Mouse (Mus musculus): ENCODE measurements around the gene Pdf.

Pdf gene

DNA sequence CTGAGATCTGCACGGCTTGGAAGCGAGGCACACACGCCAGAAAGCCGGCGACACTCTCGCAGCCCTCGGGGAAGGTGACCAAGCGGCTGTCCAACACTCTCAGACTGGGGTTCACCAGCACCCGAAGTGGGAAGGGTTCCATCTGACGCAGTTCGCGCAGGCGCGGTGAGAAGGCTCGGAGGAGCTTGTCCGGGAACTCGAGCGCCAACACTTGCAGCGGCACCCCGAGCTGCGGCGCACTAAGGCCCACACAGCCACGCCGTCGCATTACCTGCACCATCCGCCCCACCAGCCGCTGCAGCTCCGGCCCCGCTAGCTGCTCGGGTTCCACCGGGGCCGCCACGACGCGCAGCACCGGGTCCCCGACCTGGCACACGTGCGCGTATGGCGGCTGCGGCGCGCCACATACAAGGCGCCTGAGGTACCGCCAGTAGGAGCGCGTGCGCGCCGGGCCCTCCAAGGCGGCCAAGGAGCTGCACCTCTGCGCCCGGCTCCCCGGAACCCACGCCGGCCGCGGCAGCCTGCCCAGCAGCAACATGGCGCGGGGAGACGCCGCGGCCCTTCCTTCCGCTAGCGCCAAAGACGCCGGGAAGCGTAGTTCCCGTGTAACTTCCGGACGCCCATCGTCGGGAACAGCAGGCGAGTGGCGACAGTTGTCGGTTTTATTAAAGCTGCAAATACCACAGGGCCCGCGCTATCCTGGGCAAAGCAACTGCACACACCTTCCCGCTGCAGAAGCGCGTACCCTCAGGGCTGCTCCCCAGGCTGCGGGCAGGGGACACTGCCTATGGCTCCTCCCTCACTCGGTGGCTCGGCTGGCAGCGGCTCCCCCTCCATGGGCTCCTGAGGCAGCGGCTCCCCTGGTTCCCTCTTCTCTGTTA is at the start of gene Pdf:
TSS of gene Pdf (minus strand) at position 554 of the 881 bp plus-strand sequence.
- TF ChIP-seq GATA4 (IDR thresholded peaks at IDR 0.05; ENCODE audit: insufficient replicate concordance, low read length): no peak; the same call in 1 of the 2 replicates

DNA sequence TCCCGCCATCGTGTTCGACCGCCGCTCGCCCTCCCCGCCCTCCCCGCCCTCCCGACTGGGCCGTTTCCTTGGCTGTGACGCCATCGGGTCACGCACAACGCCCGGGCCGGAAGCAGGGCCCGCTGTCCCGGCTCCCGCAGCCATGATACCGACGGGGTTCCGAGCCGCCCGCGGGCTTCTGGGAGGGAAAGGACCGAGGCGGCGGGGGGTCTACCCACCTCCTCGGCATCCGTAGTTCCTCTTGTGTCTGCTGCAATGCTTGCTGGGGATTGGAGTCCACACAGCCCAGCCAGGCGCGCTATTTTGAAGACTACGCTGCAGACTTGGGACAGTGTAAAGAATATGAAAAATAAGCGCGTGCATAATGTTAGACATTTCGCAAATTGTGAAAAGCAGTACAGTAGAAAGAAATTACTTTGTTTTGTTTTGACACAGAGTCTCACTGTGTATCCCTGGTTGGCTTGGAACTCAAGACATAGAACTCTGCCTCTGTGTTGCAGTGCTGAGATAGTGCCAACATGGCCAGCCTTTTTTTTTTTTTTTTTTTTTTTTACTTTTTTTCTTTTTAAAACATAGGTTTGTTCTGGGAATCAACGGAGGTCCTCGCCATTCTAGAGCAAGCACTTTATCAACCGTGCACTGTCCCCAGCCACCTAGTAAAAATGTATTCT is 48.1 kb upstream of the Pdf start, which contains the start of gene Terf2:
TSS of gene Terf2 (minus strand) at position 182 of the 671 bp plus-strand sequence.
- TF ChIP-seq GATA4 (IDR thresholded peaks at IDR 0.05; ENCODE audit: insufficient replicate concordance, low read length): peak; percentile 62; the same call in 1 of the 2 replicates

DNA sequence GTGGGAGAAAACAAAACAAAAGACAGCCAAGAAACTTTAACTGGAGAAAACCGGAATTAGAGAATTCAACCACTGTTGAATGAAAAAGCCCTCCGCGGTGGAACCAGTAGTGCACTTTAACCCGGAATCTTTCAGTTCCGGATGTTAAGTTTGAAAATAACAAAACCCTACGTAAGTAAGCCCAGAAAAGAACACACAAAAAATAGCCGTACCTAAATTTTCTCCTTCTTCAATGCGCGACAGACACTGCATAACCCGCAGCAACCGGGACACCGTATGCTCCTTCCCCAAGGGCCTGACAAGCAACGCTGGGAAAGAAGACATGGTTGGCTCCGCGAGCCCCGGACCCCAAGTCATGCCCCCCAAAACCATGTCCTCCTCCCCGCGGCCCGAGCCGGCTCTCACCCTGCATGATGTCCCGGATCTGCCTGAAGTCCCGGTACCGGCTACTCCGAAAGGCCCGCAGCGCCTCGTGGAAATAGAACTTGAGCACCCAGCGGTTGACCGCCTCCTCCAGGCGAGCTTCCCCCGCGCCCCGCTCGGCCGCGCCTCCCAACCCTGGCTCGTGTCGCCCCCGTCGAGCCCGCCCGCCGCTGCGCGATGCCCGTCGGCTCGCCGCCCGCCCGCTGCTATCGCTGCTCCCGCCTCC is 47.4 kb upstream of the Pdf start:
- TF ChIP-seq GATA4 (IDR thresholded peaks at IDR 0.05; ENCODE audit: insufficient replicate concordance, low read length): no peak

DNA sequence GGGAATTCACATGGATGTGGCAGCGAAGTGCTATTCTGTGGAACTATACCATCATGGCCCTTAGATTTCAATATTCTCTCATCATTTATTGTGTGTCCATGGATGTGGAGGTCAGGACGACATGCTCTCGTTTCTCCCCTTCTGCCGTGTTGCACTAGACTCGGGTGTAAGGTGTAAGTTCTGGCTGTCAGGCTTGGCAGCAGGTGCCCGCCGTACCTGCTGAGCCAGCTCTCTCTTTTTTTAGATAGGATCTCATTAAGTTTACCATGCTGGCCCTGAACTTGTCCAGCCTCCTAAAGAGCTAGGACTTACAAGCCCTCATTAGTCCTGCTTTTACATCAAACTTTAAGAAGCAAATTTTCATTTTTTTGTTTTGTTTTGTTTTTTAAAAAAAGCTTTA is 42.1 kb upstream of the Pdf start:
- TF ChIP-seq GATA4 (IDR thresholded peaks at IDR 0.05; ENCODE audit: insufficient replicate concordance, low read length): no peak

DNA sequence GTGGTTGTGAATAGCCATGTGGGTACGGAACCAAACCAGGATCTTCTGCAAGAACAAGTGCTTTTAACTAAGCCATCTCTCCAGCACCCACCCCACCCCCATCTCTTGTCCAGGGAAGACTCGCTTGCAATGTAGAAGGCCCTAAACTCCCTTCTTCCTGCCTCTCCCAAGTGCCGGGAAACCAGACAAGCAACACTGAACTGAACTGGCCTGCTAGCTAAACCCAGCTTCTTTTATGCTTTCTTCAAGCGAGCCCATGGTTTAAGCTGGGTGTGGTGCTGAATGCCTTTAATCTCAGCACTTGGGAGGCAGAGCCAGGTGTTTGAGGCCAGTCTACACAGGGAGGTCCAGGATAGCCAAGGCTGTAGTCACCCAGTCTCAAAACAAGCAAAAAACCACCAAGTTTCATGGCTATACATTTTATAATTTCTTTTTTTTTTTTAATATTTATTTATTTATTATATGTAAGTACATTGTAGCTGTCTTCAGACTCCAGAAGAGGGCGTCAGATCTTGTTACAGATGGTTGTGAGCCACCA is 40.2 kb upstream of the Pdf start:
- TF ChIP-seq GATA4 (IDR thresholded peaks at IDR 0.05; ENCODE audit: insufficient replicate concordance, low read length): no peak

DNA sequence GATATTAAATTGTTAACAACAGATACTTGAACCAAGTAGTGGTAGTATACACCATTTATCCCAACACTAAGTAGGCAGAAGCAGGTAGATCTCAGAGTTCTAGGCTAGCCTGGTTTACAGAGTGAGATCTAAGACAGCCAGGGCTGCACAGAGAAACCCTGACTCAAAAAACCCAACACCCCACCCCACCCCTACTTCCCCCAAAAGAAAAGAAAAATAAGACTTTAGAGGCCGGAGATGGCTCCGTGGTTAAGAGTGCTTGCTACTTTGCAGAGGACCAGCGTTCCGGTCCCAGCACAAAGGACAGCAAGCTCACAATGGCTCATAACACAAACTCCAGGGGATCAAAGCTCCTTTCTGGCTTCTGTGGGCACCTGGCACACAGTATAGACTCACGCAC is 37.6 kb upstream of the Pdf start:
- no peak for TF ChIP-seq GATA4 (IDR thresholded peaks at IDR 0.05; ENCODE audit: insufficient replicate concordance, low read length)

DNA sequence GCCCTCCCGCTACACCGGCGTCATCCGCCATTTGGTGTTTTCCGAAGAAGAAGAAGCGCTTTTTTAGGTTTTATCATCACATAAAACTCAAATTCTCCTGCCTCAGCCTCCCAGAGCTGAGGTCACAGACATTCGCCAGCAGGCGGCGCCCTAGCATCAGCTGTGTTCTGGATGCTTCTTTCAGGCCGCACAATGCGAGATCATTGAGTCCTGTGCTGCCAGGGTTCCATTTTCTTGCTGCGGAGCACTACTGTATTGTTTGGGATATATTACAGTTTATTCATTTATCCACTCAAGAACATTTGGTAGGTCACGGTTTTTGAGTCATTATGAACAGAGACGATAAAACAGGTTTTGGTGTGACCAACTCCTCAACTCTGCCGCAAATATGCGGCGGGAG is 36.9 kb upstream of the Pdf start:
- TF ChIP-seq GATA4 (IDR thresholded peaks at IDR 0.05; ENCODE audit: insufficient replicate concordance, low read length): no peak

DNA sequence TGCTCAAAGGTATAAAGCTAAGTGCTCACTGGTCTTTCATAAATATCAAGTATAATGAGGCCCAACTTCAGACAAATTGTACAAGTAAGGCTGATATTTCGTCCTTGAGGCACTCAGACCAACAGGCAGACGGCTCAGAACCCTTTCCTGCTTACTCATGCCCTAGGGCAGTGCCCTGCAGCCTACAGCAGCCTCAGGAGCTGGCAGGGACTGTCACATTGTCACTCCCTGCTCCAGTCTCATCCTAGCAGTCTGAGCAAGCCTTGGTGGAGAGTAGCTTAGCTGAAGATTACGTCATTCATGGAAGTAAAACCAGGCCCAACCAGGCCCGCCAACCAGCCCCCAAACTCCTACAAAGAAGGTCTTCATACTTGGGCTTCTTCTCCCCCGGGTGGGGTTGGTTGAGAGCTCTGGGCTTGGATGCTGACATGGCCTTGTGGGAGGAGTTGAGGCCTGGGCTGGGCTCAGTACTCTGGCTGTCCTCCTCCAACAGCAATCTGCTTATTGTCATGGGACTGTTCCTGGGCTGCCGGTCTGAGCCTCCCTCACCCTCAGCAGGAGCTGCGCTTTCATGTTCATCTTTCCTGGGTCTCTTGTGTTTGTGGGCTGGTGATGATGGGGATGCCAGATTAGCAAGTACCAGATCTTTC is 27.9 kb upstream of the Pdf start:
- TF ChIP-seq GATA4 (IDR thresholded peaks at IDR 0.05; ENCODE audit: insufficient replicate concordance, low read length): no peak

DNA sequence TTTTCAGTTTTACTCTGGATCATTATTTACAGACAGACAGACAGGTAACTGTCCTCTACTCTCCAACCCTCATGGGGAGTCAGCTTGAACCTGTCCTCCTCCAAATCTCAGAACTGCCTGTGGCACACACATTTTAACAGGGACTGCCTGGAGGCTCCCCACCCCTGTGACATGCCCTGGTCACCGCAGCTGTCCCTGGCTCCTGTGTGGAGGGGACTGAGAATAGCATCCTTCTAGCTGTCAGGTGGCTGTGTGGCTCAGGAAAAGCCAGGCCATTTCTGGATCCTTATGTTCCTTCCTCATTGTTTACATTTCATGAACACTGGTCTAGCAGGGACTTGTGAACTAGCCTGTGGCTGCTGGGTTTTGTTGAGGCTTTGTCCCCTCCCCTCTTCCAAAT is 25.7 kb upstream of the Pdf start:
- TF ChIP-seq GATA4 (IDR thresholded peaks at IDR 0.05; ENCODE audit: insufficient replicate concordance, low read length): no peak

DNA sequence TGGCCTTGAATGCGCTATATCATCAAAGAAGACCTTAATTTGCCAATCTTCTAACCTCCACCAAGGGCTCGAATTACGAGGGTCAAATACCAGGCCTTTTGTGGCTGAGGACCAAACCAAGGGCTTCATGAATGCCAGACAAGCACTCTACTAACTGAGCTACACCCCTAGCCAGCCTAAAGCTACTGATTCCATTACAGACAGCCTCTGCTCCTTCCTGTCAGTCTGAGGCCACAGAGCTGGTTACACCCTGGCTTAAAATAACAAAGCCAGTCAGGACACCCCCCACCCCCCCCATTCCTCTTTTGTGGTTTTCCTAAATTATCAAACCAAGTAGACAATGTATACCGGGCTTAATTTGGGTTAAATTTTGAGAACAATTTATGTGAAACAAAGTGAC is 25.3 kb upstream of the Pdf start:
- no peak for TF ChIP-seq GATA4 (IDR thresholded peaks at IDR 0.05; ENCODE audit: insufficient replicate concordance, low read length)

DNA sequence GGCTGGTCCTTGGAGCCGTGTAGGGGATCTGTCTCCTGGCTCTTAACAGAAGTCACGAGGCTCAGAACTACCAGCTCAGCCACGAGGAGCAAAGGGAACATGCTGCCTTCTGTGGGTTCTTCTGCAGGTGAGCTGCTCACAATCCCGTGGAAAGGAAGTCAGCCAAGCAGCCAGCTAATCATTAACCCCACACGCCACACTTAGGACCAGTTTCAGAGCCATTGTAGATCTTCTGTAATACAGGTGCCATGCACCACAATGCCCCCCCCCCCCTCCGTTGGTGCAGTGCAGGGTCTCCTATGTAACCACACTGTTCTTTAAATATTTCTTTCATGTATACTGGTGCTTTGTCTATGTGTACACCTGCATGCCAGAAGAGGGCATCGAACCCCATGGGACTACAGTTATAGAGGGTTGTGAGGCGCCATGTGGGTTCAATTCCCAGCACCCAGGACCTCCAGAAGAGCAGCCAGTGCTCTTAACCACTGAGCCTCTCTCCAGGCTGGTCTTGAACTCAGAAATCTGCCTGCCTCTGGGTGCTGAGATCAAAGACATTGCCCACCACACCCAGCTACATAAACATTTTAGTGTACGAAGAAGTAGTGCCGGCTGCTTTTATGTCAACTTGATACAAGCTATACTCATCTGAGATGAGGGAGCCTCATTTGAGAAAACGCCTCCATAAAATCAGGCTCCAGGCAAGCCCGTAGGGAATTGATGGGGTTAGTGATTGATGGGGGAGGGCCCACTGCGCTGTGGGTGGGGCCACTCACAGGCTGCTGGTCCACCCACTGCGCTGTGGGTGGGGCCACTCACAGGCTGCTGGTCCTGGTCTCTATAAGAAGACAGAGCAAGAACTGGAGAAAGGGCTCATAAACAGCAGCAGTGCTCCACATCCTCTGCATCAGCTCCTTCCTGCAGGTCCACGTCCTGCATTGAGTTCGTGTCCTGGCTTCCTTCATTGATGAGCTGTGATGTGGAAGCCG is 17.4 kb upstream of the Pdf start, which contains the start of gene Tmed6:
TSS of gene Tmed6 (minus strand) at position 134 of the 986 bp plus-strand sequence.
- no peak for TF ChIP-seq GATA4 (IDR thresholded peaks at IDR 0.05; ENCODE audit: insufficient replicate concordance, low read length)

DNA sequence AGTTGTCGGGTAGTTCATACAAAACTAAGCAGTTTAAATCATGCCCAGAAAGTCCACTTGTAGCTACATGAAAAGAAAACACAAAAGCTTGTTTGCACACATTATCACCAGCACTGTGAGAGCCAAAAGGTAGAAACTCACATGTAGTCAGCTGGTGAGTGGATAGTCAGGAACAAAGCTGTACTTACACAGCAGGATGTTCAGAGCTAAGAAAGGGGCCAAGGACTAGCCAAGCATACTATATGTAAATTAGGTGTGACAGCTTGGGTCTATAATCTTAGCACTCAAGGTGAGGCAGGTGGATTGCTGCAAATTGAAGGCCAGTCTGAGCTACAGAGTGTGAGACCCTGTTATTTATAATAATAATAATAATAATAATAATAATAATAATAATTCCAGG is 14.2 kb upstream of the Pdf start:
- no peak for TF ChIP-seq GATA4 (IDR thresholded peaks at IDR 0.05; ENCODE audit: insufficient replicate concordance, low read length)

DNA sequence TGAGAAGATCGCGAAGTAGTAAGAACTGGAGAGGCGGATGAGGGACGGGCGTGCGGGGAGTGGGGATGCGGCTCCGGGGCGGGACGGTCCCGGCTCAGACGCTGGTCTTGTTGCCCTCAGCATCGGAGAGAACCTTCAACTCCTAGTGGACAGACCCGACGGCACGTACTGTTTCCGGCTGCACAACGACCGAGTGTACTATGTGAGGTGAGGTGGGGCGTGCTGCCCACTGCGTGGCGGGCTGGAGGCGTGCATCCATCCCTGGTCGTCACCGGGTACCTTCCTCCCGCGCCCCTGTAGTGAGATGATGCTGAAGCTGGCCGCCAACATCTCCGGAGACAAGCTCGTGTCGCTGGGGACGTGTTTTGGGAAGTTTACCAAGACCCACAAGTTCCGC is 8.6 kb upstream of the Pdf start:
- no peak for TF ChIP-seq GATA4 (IDR thresholded peaks at IDR 0.05; ENCODE audit: insufficient replicate concordance, low read length)
